Mouse (Mus musculus): Measurements from ENCODE around the gene Zbtb48.

Gene Zbtb48

DNA sequence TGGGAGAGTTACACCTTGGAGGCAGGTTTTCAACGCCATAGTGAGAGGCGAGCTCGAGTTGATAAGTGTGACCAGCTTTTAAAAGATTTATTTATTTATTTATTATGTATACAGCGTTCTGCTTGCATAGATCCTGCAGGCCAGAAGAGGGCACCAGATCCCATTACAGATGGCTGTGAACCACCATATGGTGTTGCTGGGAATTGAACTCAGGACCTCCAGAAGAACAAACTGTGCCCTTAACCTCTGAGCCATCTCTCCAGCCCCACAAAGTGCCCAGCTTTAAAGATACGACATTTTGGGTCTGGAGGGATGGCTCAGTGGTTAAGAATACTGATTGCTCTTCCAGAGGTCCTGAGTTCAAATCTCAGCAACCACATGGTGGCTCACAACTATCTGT, 1.6 kb upstream of the Zbtb48 start:
- ATAC-seq (ENCODE audit: low TSS enrichment): no peak

DNA sequence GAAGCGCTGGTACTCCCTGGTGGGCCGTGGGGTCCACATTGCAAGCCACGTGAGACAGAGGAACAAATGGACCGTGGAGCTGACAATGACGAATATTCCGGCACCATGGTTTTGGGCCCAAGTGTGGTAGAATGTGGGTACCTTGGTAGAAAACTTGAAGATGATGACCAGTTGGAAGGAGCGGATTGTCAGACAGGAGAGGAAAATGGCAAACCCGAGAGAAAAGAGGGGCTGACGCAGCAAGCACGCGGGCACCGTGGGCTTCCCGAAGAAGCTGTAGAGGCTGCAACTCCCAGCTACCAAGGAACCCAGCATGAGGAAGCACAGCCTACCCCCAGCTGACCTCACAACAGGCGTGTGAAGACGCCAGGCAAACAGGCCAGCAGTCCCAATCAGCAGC, 985 bp upstream of the Zbtb48 start:
- no peak for ATAC-seq (ENCODE audit: low TSS enrichment)

GRCm38 (mm10) chr4:152026751-152027508, 541 bp downstream of the Zbtb48 start:
- peak; percentile 36 for ATAC-seq (ENCODE audit: low TSS enrichment)

GRCm38 (mm10) chr4:152024525-152024924, 2.9 kb downstream of the Zbtb48 start:
- no peak for ATAC-seq (ENCODE audit: low TSS enrichment)

DNA sequence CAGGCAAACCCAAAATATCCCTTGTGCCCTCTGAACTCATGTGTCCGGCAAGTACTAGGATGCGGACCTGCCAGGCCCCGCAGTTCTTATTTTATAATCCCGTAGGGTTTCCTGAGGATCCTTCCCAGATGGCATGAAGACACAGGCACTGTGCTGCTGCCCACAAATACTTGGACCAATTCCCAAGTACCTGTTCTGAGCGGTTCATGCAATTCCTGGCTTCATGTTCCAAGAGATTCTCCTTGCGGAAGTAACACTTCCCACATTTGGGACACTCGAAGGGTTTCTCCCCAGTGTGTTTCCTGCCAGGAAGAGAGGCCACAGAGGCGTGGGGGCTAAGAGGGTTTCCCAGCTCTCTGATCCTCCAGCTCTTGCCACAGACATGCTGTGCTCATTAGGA, 5.0 kb downstream of the Zbtb48 start:
- ATAC-seq (ENCODE audit: low TSS enrichment): no peak

DNA sequence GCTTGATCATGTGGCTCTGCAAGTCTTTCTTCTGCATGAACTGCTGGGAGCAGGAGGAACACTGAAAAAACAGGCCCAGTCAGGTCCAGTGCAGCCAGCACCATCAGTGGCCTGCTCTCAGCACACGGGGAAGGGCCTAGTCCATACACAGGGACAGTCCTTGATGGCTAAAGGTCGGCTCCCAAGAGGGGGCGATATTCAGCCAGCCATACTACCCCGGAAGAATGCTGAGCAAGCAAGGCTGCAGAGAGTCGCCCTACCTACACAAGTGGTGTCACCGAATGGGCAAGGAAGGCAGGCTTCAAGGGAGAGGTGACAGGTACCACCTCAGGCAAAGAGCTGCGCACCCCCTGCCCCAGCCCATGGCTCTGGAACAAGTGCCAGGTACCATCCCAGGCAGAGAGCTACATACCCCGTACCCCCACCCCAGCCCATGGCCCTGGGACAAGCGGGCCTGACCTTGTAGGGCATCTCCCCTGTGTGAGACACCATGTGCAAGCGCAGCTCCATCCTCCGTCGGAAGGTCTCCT, 5.8 kb downstream of the Zbtb48 start:
- no peak for ATAC-seq (ENCODE audit: low TSS enrichment)

DNA sequence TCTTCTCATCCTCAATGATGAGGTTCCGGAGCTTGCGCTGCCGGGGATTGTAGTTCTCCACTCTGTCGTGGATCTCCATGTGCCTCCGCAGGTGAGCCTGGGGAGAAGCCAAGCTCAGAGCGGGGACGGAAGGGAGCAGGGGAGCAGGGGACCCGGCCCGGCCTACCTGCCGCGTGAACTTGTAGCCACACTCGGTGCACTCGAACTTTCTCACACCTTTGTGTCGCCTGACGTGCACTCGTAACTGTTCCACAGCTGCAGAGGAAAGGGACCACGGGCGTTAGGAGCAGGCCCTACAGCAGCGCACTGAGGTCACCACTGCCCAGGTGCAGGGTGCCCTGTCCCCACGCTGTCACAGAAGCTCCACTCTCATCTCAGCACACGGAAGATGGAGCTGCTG, 7.4 kb downstream of the Zbtb48 start:
- no peak for ATAC-seq (ENCODE audit: low TSS enrichment)

DNA sequence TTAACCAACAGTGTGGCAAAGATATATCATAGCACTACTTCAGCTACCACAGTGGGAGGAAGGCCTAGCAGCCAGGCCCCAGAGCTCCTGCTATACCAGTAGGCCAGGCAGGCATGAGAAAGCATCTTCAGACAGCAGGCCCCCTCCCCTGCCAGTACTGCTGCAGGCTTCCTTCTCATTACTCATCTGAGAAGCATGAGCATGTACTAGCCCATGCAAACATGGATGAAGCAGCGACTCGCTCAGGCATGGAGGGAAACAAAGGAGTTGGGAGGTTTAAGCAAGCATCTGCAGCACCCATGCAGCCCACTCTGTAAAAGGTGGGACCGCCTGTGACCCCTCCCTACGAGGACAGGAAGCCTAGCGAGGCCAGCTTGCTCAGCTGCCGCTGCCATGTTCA, 8.4 kb downstream of the Zbtb48 start:
- no peak for ATAC-seq (ENCODE audit: low TSS enrichment)

DNA sequence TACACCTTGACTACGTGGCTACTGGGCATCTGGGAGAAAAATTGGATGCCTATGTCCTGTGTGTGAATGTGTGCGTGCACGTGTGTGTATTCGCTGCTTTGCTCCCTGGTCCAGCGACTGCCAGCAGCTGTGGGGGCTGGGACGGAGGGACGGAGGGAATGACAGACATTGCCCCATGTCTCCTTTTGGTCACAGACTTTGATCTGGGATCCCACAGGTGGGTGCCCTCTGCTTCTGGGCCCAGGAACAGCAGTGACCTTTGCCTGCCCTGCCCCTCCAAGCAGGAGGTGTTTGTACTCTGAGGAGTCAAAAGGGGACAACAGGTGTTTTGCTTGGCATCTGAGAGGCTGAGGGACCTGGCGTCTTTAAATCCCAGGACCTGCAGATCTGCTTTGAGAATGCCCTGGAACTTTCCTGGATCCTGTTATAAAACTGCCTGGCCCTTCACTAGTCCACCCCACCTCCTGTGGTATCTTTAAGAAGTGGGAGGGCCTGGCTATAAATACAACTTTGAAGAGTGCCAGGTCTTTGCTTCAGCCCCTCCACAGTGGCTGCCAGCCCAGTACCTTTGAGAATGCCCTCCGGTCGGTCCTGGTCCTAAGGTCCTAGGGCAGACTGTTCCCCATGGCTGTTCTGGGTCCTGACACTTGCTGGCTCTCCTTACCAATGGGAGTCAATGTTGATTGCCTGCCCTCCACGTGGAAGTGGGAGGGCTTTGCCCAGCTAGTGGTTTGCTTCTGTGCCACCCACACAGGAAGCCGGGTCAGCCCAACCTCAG, 14.2 kb downstream of the Zbtb48 start:
- no peak for ATAC-seq (ENCODE audit: low TSS enrichment)

- ATAC-seq (ENCODE audit: low TSS enrichment): no peak
Measured at GRCm38 (mm10) chr4:152012109-152012508, 15.4 kb downstream of the Zbtb48 start.

- no peak for ATAC-seq (ENCODE audit: low TSS enrichment)
Measured at GRCm38 (mm10) chr4:152011171-152011760, 16.2 kb downstream of the Zbtb48 start.

- no peak for ATAC-seq (ENCODE audit: low TSS enrichment)
Measured at GRCm38 (mm10) chr4:152010707-152011134, 16.8 kb downstream of the Zbtb48 start.

GRCm38 (mm10) chr4:152010091-152010706, 17.3 kb downstream of the Zbtb48 start:
- 0 out of 2 replicates have a peak, but pooled peaks have one; percentile 4 for ATAC-seq (ENCODE audit: low TSS enrichment)

- peak; percentile 55 for ATAC-seq (ENCODE audit: low TSS enrichment)
Measured at GRCm38 (mm10) chr4:152009076-152010051, 18.1 kb downstream of the Zbtb48 start.

DNA sequence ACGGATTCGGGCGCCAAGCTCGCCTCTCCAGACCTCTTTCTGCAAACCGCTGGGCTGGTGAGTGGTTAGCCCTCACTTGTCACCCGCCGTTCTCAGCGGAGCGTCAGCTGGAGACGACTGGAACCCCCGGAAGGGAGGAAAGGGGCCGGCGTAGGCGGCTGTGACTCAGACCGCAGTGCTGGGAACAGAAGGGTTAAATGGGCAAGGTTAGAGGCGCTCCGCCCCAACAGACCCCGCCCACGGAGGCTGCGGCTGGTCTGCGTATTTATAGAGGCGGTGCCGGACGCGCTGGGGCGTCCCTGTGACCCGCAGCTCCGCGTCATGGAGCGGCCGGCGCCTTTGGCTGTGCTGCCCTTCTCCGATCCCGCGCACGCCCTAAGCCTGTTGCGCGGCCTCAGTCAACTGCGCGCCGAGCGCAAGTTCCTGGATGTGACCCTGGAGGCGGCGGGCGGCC, 18.8 kb downstream of the Zbtb48 start, which contains the start of gene Klhl21:
Gene Klhl21, plus strand, starts transcription at position 182 of the 454 bp plus-strand sequence.
- ATAC-seq (ENCODE audit: low TSS enrichment): peak; percentile 67

DNA sequence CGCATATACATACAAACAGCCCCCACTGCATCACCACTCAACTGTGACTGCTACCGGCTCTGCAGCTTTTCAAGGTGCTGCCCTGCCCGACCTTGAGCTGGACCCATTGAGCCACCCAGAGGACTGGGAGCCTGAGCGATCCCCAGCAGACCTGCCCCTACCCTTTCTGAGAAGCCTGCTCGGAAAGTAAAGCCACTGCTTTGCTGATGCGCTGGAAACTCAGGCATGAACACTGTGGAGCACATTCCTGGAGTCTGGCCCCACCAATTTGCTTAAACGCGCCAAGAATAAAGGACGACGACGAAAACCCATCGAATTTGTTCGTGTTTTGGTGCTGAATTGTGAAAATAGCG, 19.3 kb downstream of the Zbtb48 start:
- ATAC-seq (ENCODE audit: low TSS enrichment): no peak

GRCm38 (mm10) chr4:152007481-152008147, 19.9 kb downstream of the Zbtb48 start:
- peak; percentile 39; the same call in 1 of the 2 replicates for ATAC-seq (ENCODE audit: low TSS enrichment)

GRCm38 (mm10) chr4:152006812-152007211, 20.7 kb downstream of the Zbtb48 start:
- no peak for ATAC-seq (ENCODE audit: low TSS enrichment)

DNA sequence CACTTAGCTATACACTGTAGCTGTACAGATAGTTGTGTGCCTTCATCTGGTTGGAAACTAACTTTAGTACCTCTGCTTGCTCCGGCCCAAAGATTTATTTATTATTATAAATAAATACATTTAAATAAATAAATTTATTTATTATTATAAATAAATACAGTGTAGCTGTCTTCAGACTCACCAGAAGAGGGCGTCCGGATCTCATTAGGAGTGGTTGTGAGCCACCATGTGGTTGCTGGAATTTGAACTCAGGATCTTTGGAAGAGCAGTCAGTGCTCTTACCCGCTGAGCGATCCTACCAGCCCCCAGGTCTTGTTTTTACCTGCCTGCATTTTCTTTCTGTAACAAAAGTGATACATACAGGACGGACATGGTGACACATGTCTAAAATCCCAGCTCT, 21.3 kb downstream of the Zbtb48 start:
- no peak for ATAC-seq (ENCODE audit: low TSS enrichment)

- no peak for ATAC-seq (ENCODE audit: low TSS enrichment)
Measured at GRCm38 (mm10) chr4:152002063-152002462, 25.4 kb downstream of the Zbtb48 start.
